Mouse (Mus musculus) lung, adult 2 months (tissue): ENCODE results near the gene Eif2b1. TPM values are rescaled to one million over a fixed set of nuclear protein-coding genes. Genes with fewer than 3 reads are reported as not detected.

Experiments
- DNase-seq: peaks from one replicate; pipeline ENCODE4 v3.0.0; 2022
- H3K4me1 ChIP-seq: fragments of 200-500 bp; 2 replicates; pipeline ENCODE4 v1.6.1; 2011; ENCODE audit warnings: low read length; ENCODE audit not compliant: control insufficient read depth, insufficient read depth
- H3K4me3 ChIP-seq: fragments of 200-500 bp; replicated peaks from 2 replicates; pipeline ENCODE3; 2011; ENCODE audit warnings: low read depth, mild to moderate bottlenecking, control low read depth, low read length; ENCODE audit errors: extremely low read depth
- CTCF ChIP-seq: fragments of 200-500 bp; IDR thresholded peaks from 2 replicates; pipeline ENCODE4 v1.5.1; 2011; ENCODE audit warnings: mild to moderate bottlenecking, low read length, control low read depth; ENCODE audit not compliant: insufficient read depth
- POLR2A ChIP-seq: fragments of 200-500 bp; IDR thresholded peaks from 2 replicates; pipeline ENCODE4 v1.6.1; 2011; ENCODE audit warnings: low read depth, mild to moderate bottlenecking, control low read depth, low read length, borderline replicate concordance; ENCODE audit errors: extremely low read depth
- WGBS: fragments of 180-500 bp; shearing (Covaris S2); methylation state at CpG from one replicate; pipeline ENCODE4 v1.1.7; 2018; 5-methylcytosine and 5-hydroxymethylcytosine counted together
- polyA plus RNA-seq: library from polyadenylated mRNA; depleted of rRNA; stranded (reverse); fragments of >200 nt; gene quantifications from 2 replicates; pipeline ENCODE4 v1.2.3, GENCODE M21; 2012

Eif2b1 gene
- polyA plus RNA-seq, 1 experiment = 18.4 TPM

GRCm38 (mm10) chr5:124541602-124541973 lies 37.3 kb downstream of the Eif2b1 start:
- DNase-seq = no peak
- TF ChIP-seq CTCF (no peak), POLR2A (no peak)
- H3K4me3 ChIP-seq = peak overlapping the region; percentile 67
- peaks cover 6% of the 10 kb centered on the region; the same call in 1 of the 2 replicates for H3K4me1 ChIP-seq
- whole genome bisulfite sequencing = 4% methylated on average over 8 of the region's 8 CpGs

GRCm38 (mm10) chr5:124540905-124541601 lies 37.9 kb downstream of the Eif2b1 start:
- peaks cover 6% of the 10 kb centered on the region; the same call in 1 of the 2 replicates for H3K4me1 ChIP-seq
- DNase-seq = peak; percentile 73
- H3K4me3 ChIP-seq = peak overlapping the region; percentile 67
- TF ChIP-seq CTCF = no peak
- no peak for TF ChIP-seq POLR2A
- WGBS = under 1% methylated on average over 70 of the region's 89 CpGs

DNA sequence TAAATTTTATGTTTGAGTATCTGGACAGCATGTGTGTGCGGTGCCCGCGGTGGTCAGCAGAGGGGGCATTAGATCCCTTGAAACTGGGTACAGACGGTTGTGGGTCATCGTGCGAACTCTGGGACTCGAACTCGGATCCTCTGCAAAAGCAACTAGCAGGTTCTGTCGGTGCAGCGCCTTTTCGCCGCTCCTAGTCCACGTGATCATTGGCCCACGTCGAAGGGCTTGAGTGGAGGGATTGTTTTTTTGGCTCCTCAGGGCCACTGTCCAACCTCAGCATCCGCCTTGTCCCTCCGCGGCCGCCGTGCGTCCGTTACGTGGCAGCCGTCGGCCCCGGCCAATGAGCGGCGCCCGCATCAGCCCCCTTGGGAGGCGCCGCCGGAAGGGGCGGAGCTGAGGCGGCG lies 38.5 kb downstream of the Eif2b1 start, which contains the start of gene Tmed2:
Gene Tmed2 (plus strand): TSS at position 313 of the 404 bp plus-strand sequence.
- TF ChIP-seq CTCF = peak; percentile 37
- TF ChIP-seq POLR2A = no peak
- Histone ChIP-seq H3K4me3 (peak within 1 kb of the TSS; percentile 68), H3K4me1 (peaks cover 6% of the 10 kb centered on the region; the same call in 1 of the 2 replicates)
- peak; percentile 94 for DNase-seq
- WGBS = under 1% methylated on average over 35 of the region's 35 CpGs

DNA sequence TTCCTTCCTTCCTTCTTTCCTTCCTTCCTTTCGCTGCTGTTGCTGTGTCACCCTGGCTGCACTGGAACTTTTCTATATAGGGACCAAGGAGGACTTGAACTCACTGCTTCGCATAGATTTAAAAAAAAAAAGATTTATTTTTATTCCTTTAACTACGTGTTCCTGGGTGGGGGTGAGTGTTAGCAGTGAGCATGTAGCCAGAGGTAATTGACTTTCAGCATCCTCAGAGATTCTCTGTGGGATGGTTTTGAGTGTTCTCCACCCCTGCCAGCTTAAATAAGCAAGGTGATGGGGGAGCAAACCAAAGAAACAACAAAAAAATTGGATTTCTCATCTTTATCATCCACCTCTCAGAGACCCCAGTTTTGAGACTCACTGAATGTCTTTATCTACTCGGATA lies 39.0 kb downstream of the Eif2b1 start:
- H3K4me1 ChIP-seq = peaks cover 6% of the 10 kb centered on the region; the same call in 1 of the 2 replicates
- WGBS = 64% methylated on average over 4 of the region's 4 CpGs
- no peak overlapping the region for H3K4me3 ChIP-seq
- no peak for DNase-seq
- TF ChIP-seq CTCF (no peak), POLR2A (no peak)

GRCm38 (mm10) chr5:124538813-124539792 lies 39.8 kb downstream of the Eif2b1 start:
- TF ChIP-seq POLR2A (no peak), CTCF (peak; percentile 48)
- 74% methylated on average over 16 of the region's 16 CpGs for WGBS
- Histone ChIP-seq H3K4me3 (no peak overlapping the region), H3K4me1 (peaks cover 6% of the 10 kb centered on the region; the same call in 1 of the 2 replicates)
- peak; percentile 43 for DNase-seq

GRCm38 (mm10) chr5:124536776-124537175 lies 42.2 kb downstream of the Eif2b1 start:
- DNase-seq = peak; percentile 68
- peak overlapping the region; percentile 28 for H3K4me3 ChIP-seq
- H3K4me1 ChIP-seq = peaks cover 7% of the 10 kb centered on the region
- WGBS = 4% methylated on average over 17 of the region's 17 CpGs
- TF ChIP-seq POLR2A = 0 out of 2 replicates have a peak, but pooled peaks have one; percentile 15
- TF ChIP-seq CTCF = no peak

DNA sequence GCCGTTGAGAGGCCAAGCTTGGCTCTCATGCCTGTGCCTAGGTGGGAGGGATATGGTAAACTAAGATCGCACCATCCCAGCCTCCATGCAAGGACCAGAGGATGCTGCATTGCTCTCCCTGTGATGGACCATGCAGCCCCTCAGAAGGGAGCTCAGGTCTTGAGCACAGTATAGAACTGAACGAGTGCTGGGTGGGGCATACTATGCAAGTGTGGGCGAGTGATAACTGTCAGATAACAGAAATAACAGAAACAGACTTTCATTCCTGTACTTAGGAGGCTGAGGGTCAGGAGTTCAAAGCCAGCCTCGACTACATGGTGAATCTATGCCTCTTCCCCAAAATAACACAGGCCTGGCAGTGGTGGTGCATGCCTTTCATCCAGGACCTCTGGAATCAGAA lies 43.9 kb downstream of the Eif2b1 start:
- TF ChIP-seq CTCF (no peak), POLR2A (no peak)
- 62% methylated on average over 5 of the region's 5 CpGs for WGBS
- Histone ChIP-seq H3K4me1 (peaks cover 9% of the 10 kb centered on the region), H3K4me3 (no peak overlapping the region)
- DNase-seq = no peak

- no peak for DNase-seq
- no peak overlapping the region for H3K4me3 ChIP-seq
- 36% methylated on average over 7 of the region's 7 CpGs for whole genome bisulfite sequencing
- TF ChIP-seq CTCF (no peak), POLR2A (no peak)
- H3K4me1 ChIP-seq = peaks cover 9% of the 10 kb centered on the region
Measured at GRCm38 (mm10) chr5:124532451-124532850, 46.5 kb downstream of the Eif2b1 start.

DNA sequence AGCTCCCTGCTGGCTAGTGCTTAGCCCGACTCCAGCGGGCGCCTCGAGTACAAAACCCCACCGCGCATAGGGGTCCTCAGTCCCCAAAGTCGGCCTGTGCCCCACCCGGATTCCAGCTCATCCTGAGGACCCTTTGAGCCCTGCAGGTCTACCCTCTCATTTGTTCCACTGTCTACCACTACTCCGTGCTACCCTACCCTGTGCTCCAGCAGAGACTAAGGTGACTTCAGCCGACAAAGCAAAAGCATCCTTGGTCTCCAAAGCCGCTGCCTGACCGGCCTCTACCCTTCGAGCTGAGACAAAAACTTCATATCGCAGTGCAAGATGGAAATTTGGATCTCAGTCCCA lies 47.4 kb downstream of the Eif2b1 start:
- no peak for TF ChIP-seq POLR2A
- no peak for TF ChIP-seq CTCF
- 11% methylated on average over 14 of the region's 14 CpGs for WGBS

More for the DNA sequence above, 47.4 kb downstream of the Eif2b1 start:
- Histone ChIP-seq H3K4me3 (peak overlapping the region; percentile 91), H3K4me1 (peaks cover 7% of the 10 kb centered on the region)
- DNase-seq = no peak
